Mouse (Mus musculus): Measurements from ENCODE around the gene Cdhr1. TPM values are rescaled to one million over a fixed set of nuclear protein-coding genes. Genes with fewer than 3 reads are reported as not detected.

Cdhr1 gene
- polyA plus RNA-seq, 1 experiment from 2014 or later = 0.20 TPM

DNA sequence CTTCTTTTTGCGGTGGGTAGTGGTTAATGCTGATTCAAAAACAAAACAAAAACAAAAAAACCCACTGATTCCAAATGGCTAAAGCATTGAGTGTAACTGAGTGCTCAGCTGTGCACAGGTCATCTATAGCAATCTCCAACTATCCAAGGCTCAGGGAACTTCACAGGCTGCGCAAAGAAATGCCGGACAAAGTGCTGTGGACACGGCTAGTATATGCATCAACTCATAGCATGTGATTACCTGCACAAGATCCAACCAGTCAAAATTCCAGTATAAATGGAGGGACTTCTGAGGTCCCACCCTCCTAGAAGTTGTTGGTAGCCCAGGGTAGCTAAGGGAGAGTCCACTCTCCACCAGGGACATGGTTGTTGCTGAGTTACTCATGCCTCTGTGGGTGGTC is 21.1 kb upstream of the Cdhr1 start:
- Histone ChIP-seq H3K4me1 (ENCODE audit: control insufficient read depth, insufficient read depth, low read length) (no peaks in the 10 kb centered on the region), H3K4me2 (no peak overlapping the region), H3K27ac (ENCODE audit: low read depth, low read length) (no peak overlapping the region), H3K36me3 (ENCODE audit: control insufficient read depth, insufficient read depth, low read length) (no peaks in the 10 kb centered on the region), H3K4me3 (ENCODE audit: low read depth, low read length) (no peak overlapping the region), H3K9me3 (ENCODE audit: control insufficient read depth, low read length) (no peaks in the 10 kb centered on the region), H3K27me3 (ENCODE audit: control insufficient read depth, insufficient read depth, low read length) (no peaks in the 10 kb centered on the region), H3K9ac (ENCODE audit: low read length) (no peak overlapping the region)
- DNase-seq (ENCODE audit: low spot score, missing footprints) (no peak), ATAC-seq (ENCODE audit: low FRiP score) (no peak)
- WGBS = 98% methylated on average over 4 of the region's 4 CpGs

DNA sequence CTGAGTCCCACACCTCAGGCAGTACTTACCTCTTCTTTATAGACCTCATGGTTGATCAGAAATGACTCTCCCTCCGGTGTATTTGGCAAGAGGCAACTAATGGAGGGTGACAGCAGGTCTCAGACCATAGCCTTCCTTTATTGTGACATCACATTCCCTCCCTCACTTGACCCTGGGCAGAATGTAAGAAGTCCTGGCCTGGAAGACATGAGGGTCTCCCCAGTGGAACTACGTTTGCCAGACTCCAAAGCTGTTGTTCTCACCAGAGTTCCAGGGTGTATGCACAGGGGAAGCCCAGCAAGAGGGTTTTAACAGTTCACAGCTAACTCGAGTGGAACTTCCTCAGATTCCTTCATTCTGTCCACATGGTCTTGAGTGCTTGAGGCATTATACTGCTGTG is 15.8 kb upstream of the Cdhr1 start, which contains the start of gene 2610528A11Rik:
Gene 2610528A11Rik (minus strand): TSS at position 101 of the 400 bp plus-strand sequence.
- Histone ChIP-seq H3K9ac (ENCODE audit: low read length) (no peak within 1 kb of the TSS), H3K36me3 (ENCODE audit: control insufficient read depth, insufficient read depth, low read length) (no peaks in the 10 kb centered on the region), H3K4me3 (ENCODE audit: low read depth, low read length) (no peak within 1 kb of the TSS), H3K9me3 (ENCODE audit: control insufficient read depth, low read length) (no peaks in the 10 kb centered on the region), H3K27me3 (ENCODE audit: control insufficient read depth, insufficient read depth, low read length) (no peaks in the 10 kb centered on the region), H3K4me2 (no peak within 1 kb of the TSS), H3K4me1 (ENCODE audit: control insufficient read depth, insufficient read depth, low read length) (no peaks in the 10 kb centered on the region), H3K27ac (ENCODE audit: low read depth, low read length) (no peak within 1 kb of the TSS)
- no peak for DNase-seq (ENCODE audit: low spot score, missing footprints)
- ATAC-seq (ENCODE audit: low FRiP score) = no peak
- 72% methylated on average over 3 of the region's 3 CpGs for WGBS

DNA sequence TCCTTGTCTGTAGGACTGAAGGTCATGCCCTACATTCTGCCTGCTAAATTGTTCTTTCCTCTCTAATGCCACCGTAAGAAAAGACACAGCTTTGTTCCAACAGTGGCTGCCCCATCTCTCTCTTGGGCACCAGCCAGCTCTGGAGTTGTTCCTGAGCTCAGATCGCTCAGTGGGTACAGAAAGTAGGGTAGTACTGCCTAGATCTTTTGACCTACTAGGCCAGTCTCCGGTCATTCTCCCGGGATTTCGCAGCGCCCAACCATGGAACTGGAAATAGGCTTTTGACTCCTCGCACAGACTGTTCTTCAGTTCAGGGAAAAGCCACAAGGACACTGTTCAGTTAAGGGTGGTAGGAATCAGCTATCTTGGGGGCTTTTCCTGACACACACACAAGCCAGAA is 14.8 kb upstream of the Cdhr1 start:
- WGBS = 92% methylated on average over 7 of the region's 7 CpGs
- Histone ChIP-seq H3K36me3 (ENCODE audit: control insufficient read depth, insufficient read depth, low read length) (no peaks in the 10 kb centered on the region), H3K4me2 (no peak overlapping the region), H3K4me1 (ENCODE audit: control insufficient read depth, insufficient read depth, low read length) (no peaks in the 10 kb centered on the region), H3K9me3 (ENCODE audit: control insufficient read depth, low read length) (no peaks in the 10 kb centered on the region), H3K27ac (ENCODE audit: low read depth, low read length) (no peak overlapping the region), H3K9ac (ENCODE audit: low read length) (no peak overlapping the region), H3K27me3 (ENCODE audit: control insufficient read depth, insufficient read depth, low read length) (no peaks in the 10 kb centered on the region), H3K4me3 (ENCODE audit: low read depth, low read length) (no peak overlapping the region)
- ATAC-seq (ENCODE audit: low FRiP score) (no peak), DNase-seq (ENCODE audit: low spot score, missing footprints) (no peak)

DNA sequence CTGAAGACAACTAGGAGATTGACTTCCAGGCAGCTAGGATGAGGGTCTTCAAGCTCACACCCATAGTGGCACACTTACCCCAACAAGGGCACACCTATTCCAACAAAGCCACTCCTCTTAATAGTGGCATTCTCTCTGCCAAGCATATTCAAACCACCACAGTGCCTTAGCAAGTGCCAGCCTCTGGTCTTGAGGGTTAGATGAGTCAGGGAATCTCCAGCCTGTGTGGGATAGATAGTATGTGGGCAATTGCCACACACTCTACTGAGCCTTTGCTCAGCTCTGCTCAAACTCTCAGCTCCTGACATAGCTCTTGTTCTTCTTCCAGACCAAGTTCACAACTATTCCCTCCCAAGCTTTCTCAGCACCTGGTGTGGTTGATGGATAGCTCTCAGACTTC is 13.2 kb upstream of the Cdhr1 start:
- Histone ChIP-seq H3K9me3 (ENCODE audit: control insufficient read depth, low read length) (no peaks in the 10 kb centered on the region), H3K4me1 (ENCODE audit: control insufficient read depth, insufficient read depth, low read length) (no peaks in the 10 kb centered on the region), H3K4me3 (ENCODE audit: low read depth, low read length) (no peak overlapping the region), H3K27me3 (ENCODE audit: control insufficient read depth, insufficient read depth, low read length) (no peaks in the 10 kb centered on the region), H3K27ac (ENCODE audit: low read depth, low read length) (no peak overlapping the region), H3K9ac (ENCODE audit: low read length) (no peak overlapping the region), H3K4me2 (no peak overlapping the region), H3K36me3 (ENCODE audit: control insufficient read depth, insufficient read depth, low read length) (no peaks in the 10 kb centered on the region)
- DNase-seq (ENCODE audit: low spot score, missing footprints) = no peak
- no peak for ATAC-seq (ENCODE audit: low FRiP score)

DNA sequence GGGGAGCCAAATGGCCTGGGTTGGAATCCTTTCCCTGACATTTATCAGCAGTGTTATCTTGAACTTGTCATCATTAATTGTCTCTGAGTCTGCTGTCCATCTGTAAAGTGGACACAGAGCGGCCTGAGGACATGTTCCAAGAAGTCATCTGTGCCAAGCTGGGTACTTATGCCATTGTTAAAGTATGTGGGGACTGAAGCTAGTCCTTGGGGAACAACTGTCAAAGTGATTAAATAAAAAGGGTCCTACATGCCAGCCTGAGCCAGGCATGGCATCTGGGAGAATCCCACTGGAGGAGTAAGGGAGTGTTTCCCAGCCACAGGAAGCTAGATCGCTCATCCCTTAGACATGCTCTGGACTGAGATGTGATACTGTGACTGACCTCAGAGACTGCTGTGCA is 12.3 kb upstream of the Cdhr1 start:
- Histone ChIP-seq H3K27ac (ENCODE audit: low read depth, low read length) (no peak overlapping the region), H3K4me3 (ENCODE audit: low read depth, low read length) (no peak overlapping the region), H3K4me1 (ENCODE audit: control insufficient read depth, insufficient read depth, low read length) (no peaks in the 10 kb centered on the region), H3K36me3 (ENCODE audit: control insufficient read depth, insufficient read depth, low read length) (no peaks in the 10 kb centered on the region), H3K9me3 (ENCODE audit: control insufficient read depth, low read length) (no peaks in the 10 kb centered on the region), H3K4me2 (no peak overlapping the region), H3K27me3 (ENCODE audit: control insufficient read depth, insufficient read depth, low read length) (no peaks in the 10 kb centered on the region), H3K9ac (ENCODE audit: low read length) (no peak overlapping the region)
- ATAC-seq (ENCODE audit: low FRiP score) = no peak
- DNase-seq (ENCODE audit: low spot score, missing footprints) = no peak
- 89% methylated on average over 2 of the region's 2 CpGs for WGBS

DNA sequence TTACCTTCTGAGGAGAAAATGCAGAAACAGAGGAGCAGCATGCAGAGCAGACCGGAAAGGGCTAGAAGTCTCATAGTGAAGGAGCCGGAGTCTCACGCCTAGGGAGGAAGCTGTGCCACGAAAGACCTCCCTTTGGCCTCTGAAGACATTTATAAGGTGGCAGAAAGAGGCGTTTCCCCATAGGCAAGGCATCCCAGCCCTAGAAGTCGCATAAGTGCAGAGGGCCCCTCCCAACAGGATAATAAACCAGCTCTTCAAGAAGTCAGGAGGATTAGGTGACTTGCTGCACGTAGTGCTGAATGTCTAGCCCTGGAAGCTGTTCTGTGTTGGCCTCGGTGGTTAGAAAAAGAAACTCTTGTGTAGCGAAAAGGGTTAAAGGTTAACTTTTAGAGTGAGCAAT is 11.8 kb upstream of the Cdhr1 start:
- Histone ChIP-seq H3K4me3 (ENCODE audit: low read depth, low read length) (no peak overlapping the region), H3K9ac (ENCODE audit: low read length) (no peak overlapping the region), H3K4me2 (no peak overlapping the region), H3K27ac (ENCODE audit: low read depth, low read length) (no peak overlapping the region), H3K9me3 (ENCODE audit: control insufficient read depth, low read length) (no peaks in the 10 kb centered on the region), H3K4me1 (ENCODE audit: control insufficient read depth, insufficient read depth, low read length) (no peaks in the 10 kb centered on the region), H3K27me3 (ENCODE audit: control insufficient read depth, insufficient read depth, low read length) (no peaks in the 10 kb centered on the region), H3K36me3 (ENCODE audit: control insufficient read depth, insufficient read depth, low read length) (no peaks in the 10 kb centered on the region)
- ATAC-seq (ENCODE audit: low FRiP score) (no peak), DNase-seq (ENCODE audit: low spot score, missing footprints) (no peak)
- 75% methylated on average over 9 of the region's 9 CpGs for WGBS

DNA sequence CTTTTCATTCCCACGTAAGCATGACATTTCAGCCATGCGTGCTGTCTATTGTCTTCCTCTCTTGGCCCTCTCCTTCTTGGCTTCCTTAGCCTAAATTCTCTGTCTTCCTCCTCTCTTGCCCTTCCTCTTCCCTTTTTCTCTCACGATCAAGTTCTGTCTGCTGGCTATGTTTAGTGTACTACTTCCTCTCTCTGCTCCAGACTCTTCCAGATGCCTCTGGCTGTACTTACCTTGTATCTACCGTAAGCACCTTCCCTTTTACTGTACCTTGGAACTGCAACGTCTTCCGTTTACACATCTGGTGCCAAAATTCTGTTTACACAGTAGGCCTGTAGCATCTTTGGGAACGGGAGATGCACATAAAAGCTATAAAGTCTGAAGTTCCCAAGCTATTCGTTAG is 11.3 kb upstream of the Cdhr1 start:
- Histone ChIP-seq H3K27ac (ENCODE audit: low read depth, low read length) (no peak overlapping the region), H3K27me3 (ENCODE audit: control insufficient read depth, insufficient read depth, low read length) (no peaks in the 10 kb centered on the region), H3K9ac (ENCODE audit: low read length) (no peak overlapping the region), H3K9me3 (ENCODE audit: control insufficient read depth, low read length) (no peaks in the 10 kb centered on the region), H3K4me3 (ENCODE audit: low read depth, low read length) (no peak overlapping the region), H3K36me3 (ENCODE audit: control insufficient read depth, insufficient read depth, low read length) (no peaks in the 10 kb centered on the region), H3K4me1 (ENCODE audit: control insufficient read depth, insufficient read depth, low read length) (no peaks in the 10 kb centered on the region), H3K4me2 (no peak overlapping the region)
- no peak for DNase-seq (ENCODE audit: low spot score, missing footprints)
- no peak for ATAC-seq (ENCODE audit: low FRiP score)
- WGBS = 87% methylated on average over 8 of the region's 8 CpGs

DNA sequence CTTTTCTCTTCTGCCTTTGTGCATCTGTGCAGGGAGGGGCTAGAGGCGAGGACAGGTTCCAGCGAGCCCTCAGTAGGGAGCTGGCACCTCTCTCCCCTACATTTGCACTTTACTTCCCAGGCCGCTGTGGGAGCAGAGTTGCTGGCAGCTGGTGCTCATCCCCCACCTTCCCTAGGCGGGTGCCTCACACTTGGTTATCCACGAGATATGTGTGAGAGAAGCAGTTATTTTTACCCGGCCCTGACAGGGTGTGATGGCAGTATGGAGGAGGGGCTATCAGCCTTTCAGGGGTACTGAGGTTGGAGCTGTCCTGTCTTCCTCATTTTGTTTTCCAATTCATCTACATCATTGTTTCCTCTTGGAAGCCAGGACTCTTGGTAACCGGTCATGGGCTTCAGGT is 7.7 kb upstream of the Cdhr1 start:
- Histone ChIP-seq H3K4me2 (no peak overlapping the region), H3K27ac (ENCODE audit: low read depth, low read length) (no peak overlapping the region), H3K4me1 (ENCODE audit: control insufficient read depth, insufficient read depth, low read length) (no peaks in the 10 kb centered on the region), H3K27me3 (ENCODE audit: control insufficient read depth, insufficient read depth, low read length) (no peaks in the 10 kb centered on the region), H3K9ac (ENCODE audit: low read length) (no peak overlapping the region), H3K4me3 (ENCODE audit: low read depth, low read length) (no peak overlapping the region), H3K36me3 (ENCODE audit: control insufficient read depth, insufficient read depth, low read length) (no peaks in the 10 kb centered on the region), H3K9me3 (ENCODE audit: control insufficient read depth, low read length) (no peaks in the 10 kb centered on the region)
- DNase-seq (ENCODE audit: low spot score, missing footprints) = no peak
- no peak for ATAC-seq (ENCODE audit: low FRiP score)
- 36% methylated on average over 7 of the region's 7 CpGs for WGBS

DNA sequence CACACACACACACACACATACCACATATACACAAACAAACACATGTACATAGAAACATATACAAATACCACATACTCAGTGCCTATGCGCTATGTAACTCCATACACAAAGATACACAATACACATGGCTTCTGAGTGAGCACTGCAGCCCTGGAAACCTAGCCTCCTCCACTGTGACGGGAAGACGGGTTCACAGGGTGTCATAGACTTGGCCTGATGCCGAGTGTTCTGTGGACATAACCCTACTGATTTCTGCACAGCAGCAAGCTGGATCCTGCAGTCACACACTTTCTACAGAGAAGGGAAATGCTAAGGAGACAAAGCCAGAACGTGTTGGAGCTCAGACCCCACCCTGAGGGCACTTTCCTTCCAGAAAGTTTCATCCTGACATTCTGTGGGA is 6.6 kb upstream of the Cdhr1 start:
- no peak for ATAC-seq (ENCODE audit: low FRiP score)
- DNase-seq (ENCODE audit: low spot score, missing footprints) = no peak
- WGBS = 72% methylated on average over 5 of the region's 5 CpGs

DNA sequence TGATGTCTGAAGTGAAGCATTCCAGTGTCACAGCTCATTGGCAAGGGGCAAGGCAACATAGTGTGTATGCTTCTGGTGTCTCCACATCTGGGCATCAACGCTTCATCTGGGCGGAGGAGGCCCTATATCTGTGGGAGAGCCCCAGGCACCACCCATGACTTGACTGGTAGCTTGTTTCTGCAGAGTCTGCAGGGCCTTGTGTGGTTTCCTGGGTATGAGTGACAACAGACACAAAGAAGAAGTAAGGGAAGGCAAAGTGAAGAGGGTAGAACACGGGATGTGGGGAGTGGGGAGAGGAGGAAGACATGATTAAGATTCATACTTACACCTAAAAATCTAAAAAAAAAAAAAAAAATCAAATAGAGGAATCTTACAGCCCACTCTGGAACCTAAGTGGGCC is 4.3 kb upstream of the Cdhr1 start:
- Histone ChIP-seq H3K4me2 (no peak overlapping the region), H3K9me3 (ENCODE audit: control insufficient read depth, low read length) (no peaks in the 10 kb centered on the region), H3K27me3 (ENCODE audit: control insufficient read depth, insufficient read depth, low read length) (peaks cover 2% of the 10 kb centered on the region), H3K36me3 (ENCODE audit: control insufficient read depth, insufficient read depth, low read length) (no peaks in the 10 kb centered on the region), H3K4me1 (ENCODE audit: control insufficient read depth, insufficient read depth, low read length) (no peaks in the 10 kb centered on the region; the same call in 1 of the 2 replicates), H3K4me3 (ENCODE audit: low read depth, low read length) (no peak overlapping the region), H3K9ac (ENCODE audit: low read length) (no peak overlapping the region), H3K27ac (ENCODE audit: low read depth, low read length) (no peak overlapping the region)
- 80% methylated on average over 3 of the region's 3 CpGs for WGBS
- no peak for ATAC-seq (ENCODE audit: low FRiP score)
- no peak for DNase-seq (ENCODE audit: low spot score, missing footprints)

More for the DNA sequence above, 6.6 kb upstream of the Cdhr1 start:
- Histone ChIP-seq H3K4me2 (no peak overlapping the region), H3K9me3 (ENCODE audit: control insufficient read depth, low read length) (no peaks in the 10 kb centered on the region), H3K9ac (ENCODE audit: low read length) (no peak overlapping the region), H3K27me3 (ENCODE audit: control insufficient read depth, insufficient read depth, low read length) (no peaks in the 10 kb centered on the region; the same call in 1 of the 2 replicates), H3K4me3 (ENCODE audit: low read depth, low read length) (no peak overlapping the region), H3K4me1 (ENCODE audit: control insufficient read depth, insufficient read depth, low read length) (no peaks in the 10 kb centered on the region), H3K36me3 (ENCODE audit: control insufficient read depth, insufficient read depth, low read length) (no peaks in the 10 kb centered on the region), H3K27ac (ENCODE audit: low read depth, low read length) (no peak overlapping the region)
